Mouse (Mus musculus) B cell, adult 62 days (primary cell): ENCODE measurements around the gene Cbll1. TPM values are rescaled to one million over a fixed set of nuclear protein-coding genes. Genes with fewer than 3 reads are reported as not detected.

ENCODE experiments used
- total RNA-seq: library from RNA; stranded (reverse); gene quantifications from 4 replicates; pipeline ENCODE4 v1.2.4, GENCODE M21; 2023

Gene Cbll1
- 29.7 to 35.2 TPM (median 33.7 TPM) in 4 replicates for total RNA-seq

GRCm38 (mm10) chr12:31499314-31500131, at the start of gene Cbll1:
Cbll1 (minus strand) TSS chr12:31499616.

Other genes with a start within 250 kb of the Cbll1 start
- 0.12 TPM in 1 of 4 replicates, not detected in the others for gene Lamb1, start 234.4 kb downstream of the Cbll1 start, total RNA-seq
- gene Dld, start 148.2 kb downstream of the Cbll1 start, total RNA-seq: 51.8 to 55.6 TPM (median 54.5 TPM) in 4 replicates
- not detected in 4 replicates for gene Slc26a3, start 108.7 kb downstream of the Cbll1 start, total RNA-seq
- gene Slc26a4, start 60.4 kb upstream of the Cbll1 start, total RNA-seq: not detected in 4 replicates
- gene Bcap29, start 135.0 kb upstream of the Cbll1 start, total RNA-seq: 28.1 to 38.1 TPM (median 31.8 TPM) in 4 replicates
- 11.8 to 22.2 TPM (median 14.0 TPM) in 4 replicates for gene Dus4l, start 155.2 kb upstream of the Cbll1 start, total RNA-seq
- 54.3 to 67.8 TPM (median 62.6 TPM) in 4 replicates for gene Cog5, start 155.3 kb upstream of the Cbll1 start, total RNA-seq
- not detected in 4 replicates for gene Gpr22, start 214.3 kb upstream of the Cbll1 start, total RNA-seq